Mouse (Mus musculus): ENCODE data around the gene Tomm20. TPM values are rescaled to one million over a fixed set of nuclear protein-coding genes. Genes with fewer than 3 reads are reported as not detected.
A peak's percentile ranks its signal among the peaks of the same experiment; 100 is the strongest.
"Not testable (repeated sequence)": the region's sequence is repeated elsewhere in the genome, so short reads cannot be mapped to it uniquely, and the experiment has no call there.

Gene Tomm20
- total RNA-seq, 2 experiments from 2014 or later, result 72.5 to 237 TPM

DNA sequence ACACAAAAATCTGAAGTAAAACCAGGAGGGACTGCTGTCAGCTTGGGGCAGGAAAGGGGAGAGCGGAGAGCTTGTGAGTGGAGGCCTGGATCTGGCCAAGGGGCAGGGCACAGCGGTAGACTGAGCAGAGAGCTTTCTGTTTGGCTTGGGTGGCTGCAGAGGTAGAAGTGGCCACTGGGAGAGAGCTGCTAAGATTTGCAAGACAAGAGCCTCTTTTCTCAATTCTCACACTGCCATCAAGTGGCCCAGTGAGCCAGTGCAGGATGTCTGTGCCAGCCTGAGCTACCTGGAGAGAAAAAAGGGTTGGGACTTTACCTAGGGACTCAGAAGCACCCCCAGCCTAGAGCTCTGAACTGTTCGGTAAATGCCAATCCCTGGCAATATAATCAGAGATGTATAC lies 24.8 kb downstream of the Tomm20 start:
- peak; percentile 85 for ATAC-seq (replicated peaks; ENCODE audit: poor library complexity, severe bottlenecking)

DNA sequence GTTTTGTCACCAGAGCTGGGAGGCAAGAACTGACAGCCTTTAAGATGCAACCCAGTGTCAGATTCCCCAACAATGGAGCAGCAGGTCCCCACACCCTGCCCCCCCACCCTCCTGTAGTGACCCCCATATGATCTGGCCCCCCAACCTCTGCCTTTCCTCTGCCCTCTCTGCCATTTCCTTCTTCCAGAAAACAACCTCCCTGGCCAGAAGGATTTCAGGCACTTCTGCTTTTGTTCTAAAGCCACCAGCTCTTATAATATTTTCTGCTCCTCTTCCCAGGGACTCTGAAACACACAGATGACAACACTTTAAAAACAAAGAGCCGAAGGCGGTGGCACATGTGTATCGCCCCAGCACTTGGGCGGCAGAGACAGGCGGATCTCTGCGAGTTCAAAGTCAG lies 25.3 kb downstream of the Tomm20 start:
- peak; percentile 45 for ATAC-seq (replicated peaks; ENCODE audit: poor library complexity, severe bottlenecking)

DNA sequence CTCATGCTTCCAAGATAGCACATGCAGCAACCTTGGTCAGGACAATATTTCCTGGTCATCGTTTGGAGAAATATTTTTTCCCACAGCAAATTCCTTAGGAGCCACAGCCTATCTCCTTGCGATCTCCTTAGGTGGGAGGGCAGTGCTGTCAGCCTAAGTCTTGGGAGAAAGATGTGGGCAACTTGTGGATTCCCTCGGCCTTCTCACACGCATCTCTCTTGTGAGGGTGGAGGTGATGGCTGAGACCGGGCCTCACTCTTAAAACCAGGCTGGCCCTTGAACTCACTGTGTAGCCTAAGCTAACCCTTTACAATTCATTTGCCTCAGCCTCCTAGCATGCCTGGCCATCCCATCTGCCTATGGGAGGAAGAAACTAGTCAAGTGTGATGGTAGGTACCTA lies 25.9 kb downstream of the Tomm20 start:
- no peak for ATAC-seq (replicated peaks; ENCODE audit: poor library complexity, severe bottlenecking)

DNA sequence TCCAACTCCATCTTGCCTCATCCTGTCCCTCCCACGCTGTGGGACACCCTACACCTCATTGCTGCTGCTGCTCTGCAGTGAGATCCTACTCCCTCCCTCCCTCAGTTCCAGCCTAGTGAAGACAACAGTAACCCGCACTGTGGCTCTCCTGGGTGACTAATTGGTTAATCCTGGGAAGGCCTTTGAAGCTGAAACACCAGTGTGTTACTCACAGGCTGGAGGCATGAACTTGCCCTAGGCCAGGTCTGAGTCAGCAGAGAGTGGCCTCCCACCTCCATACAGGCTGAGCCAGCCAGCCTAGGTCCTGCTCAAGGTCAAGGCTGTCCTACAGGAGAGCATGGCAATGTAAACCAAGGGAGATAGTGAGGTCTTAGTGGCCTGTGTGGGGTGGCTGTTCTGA lies 26.4 kb downstream of the Tomm20 start:
- ATAC-seq (replicated peaks; ENCODE audit: poor library complexity, severe bottlenecking), result no peak

DNA sequence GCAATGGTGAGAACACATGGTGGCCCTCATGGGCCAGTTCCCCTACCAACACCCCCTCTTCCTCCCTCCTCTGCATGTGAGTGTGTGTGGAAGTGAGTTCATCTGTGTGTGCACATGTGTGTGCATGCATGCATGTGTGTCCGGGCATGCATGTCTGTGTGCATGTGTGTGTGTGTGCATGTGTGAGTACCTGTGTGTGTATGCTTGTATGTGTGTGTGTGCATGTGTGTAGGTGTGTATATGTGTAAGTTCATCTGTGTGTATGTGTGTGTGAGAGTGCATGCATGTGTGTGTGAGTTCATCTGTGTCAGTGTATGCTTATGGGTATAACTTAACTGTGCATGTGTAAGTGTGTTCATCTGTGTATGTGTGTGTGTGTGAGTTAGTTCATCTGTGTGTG lies 27.3 kb downstream of the Tomm20 start:
- ATAC-seq (replicated peaks; ENCODE audit: poor library complexity, severe bottlenecking), result no peak

DNA sequence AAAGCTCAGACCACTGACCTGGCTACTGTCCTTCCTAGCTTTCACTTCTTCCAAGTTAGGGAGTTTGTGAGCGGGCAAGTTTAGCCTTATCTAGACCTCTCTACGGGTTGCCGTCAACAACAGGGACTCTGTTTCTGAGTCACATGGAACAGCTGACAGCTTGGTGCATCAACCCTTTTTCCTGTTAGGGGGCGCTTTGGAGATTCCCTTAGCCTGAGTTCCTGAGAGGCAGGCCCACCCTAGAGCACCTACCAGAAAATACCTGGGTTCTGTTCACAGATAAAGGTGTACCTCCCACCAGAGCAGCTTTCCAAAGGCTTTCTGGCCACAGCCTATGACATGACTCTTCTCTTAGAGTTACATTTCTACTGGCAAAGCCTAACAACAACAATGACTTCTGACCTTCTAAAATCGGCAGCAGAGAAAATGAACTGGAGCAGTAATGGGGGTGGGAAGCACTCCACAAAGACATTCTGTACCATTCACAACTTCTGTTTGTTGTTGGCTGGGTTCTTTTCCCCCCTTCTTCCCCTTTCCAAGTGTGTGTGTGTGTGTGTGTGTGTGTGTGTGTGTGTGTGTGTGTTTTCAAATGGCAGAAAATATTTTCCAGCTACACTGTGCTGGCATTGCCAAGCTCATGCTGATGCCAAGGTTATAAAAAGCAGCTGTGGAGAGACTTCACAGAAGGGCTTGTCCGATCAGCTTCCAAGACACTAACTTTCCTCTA lies 28.3 kb downstream of the Tomm20 start:
- ATAC-seq (replicated peaks; ENCODE audit: poor library complexity, severe bottlenecking), result no peak

DNA sequence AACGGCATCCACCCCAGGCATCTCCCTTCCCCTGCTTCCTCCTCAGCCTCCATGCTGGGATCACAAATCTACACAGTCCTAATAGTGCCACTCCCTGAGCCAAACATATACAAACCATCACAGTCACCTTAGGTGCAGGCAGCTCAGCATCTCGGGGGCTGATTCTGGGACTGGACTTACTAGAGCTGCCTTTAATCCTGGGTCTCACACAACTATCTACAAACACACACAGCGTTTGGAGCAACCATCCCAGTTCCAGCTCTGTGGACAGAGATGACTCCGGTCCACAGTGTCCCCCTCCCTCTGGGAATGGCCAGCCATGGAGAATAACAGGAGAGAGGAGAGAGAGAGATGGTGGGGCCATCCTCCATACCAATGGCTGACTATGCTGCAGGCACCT lies 29.0 kb downstream of the Tomm20 start:
- no peak for ATAC-seq (replicated peaks; ENCODE audit: poor library complexity, severe bottlenecking)

DNA sequence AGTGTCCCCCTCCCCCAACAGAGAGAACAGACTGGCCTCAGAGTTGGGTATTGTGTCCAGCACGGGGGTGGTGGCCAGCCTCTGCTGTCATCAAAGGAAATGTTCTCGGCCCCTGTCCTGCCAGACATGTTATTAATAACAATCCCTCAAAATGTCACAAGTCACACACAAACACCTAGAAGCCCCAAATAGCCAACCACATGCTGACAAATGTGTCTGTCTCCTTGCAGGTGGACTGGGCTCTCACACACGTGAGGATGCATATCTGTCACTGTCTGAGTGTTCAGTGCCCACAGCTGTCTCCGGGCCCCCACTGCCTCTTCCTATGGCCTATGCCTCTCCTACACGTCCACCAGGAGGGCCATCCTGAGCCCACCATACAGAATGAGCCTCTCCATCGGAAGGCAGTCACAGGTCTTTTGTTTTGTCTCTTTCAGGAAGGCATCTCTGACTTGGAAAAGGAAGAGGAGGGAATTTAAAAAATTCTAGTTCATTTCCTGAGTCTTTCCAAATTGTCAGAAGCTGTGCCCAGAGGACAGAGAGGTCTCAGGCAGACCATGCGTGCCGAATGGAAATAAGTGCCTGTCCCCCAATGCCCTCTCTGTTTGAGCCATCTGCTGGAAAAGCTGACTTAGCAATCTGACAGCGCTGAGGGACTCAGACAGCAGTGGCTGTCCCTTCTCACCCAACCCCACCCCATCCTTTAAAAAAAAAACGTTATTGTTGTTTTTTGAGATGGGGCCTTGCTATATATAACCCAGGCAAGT lies 30.9 kb downstream of the Tomm20 start:
- no peak for ATAC-seq (replicated peaks; ENCODE audit: poor library complexity, severe bottlenecking)

DNA sequence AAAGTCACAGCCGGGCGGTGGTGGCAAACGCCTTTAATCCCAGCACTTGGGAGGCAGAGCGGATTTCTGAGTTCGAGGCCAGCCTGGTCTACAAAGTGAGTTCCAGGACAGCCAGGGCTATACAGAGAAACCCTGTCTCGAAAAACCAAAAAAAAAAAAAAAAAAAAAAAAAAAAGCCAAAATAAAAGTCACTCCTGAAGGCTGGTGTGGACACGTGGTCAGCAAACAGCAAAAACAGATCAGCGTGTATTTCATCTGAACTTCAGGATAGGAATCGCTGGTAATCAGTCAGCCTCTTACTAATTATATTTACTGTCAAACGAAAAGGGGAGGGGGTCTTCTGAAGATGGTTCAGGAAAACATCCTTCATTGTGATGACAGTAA lies 31.5 kb downstream of the Tomm20 start:
- not testable (repeated sequence) for ATAC-seq (replicated peaks; ENCODE audit: poor library complexity, severe bottlenecking)

DNA sequence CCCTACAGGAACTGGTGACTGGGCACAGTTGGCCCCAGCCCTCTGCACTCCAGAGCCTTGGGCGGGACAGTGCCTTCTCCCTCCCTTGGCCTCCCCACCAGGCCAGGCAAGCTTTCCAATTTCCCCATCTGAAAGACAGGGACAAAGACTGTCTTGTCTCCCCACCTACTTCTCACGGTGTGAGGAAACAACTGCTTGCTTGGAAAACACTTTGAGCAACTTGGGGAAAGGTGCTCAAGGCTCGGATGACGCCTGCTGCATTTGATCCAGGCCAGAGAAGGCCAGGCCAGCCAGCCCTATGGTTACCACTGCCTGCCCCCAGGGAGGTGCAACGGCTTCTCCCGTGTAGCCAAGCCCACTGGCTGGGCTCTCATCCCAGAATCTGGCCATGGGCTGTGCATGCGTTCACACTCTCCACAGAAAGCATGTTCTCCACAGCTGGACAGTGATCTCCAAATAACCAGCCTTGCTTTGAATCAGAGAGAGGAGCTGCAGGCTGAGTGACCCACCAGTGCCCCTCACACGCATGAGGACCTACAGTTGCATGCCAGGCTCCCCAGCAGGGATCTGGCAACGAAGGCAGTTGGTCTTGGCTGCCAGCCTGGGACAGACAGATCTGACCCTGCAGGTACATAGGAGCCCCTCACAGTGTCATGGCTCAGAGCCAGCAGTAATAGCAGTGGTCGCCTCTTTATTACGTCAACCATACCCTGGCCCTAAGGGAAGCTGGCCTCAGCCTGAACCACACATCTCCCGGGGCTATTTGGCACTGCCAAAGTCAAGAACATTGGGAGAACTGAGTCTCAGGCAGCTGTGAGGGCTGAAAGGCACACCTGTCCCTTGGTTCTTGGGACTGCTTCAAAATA lies 32.2 kb downstream of the Tomm20 start:
- no peak for ATAC-seq (replicated peaks; ENCODE audit: poor library complexity, severe bottlenecking)

DNA sequence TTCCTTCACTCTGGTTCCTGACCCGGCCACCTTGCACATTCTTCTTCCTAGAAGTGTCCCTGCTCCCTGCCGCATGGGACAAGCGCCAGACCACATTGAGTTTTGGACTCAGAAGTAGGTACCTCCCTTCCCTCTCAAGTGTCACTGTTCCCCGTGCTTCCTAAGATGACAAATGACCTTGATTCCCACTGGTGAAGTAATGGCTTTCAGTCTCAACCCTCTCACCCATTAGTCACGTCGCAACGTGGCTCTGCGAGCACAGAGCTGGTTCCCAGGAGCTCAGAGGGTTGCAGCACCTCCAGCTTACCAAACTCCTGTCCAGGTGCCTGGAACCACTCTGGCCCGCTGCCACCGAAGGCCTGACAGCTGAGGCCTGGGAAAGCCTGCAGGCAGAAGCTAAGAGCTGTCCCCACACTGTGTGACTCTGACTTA lies 36.3 kb downstream of the Tomm20 start:
- ATAC-seq (replicated peaks; ENCODE audit: poor library complexity, severe bottlenecking), result peak; percentile 30

DNA sequence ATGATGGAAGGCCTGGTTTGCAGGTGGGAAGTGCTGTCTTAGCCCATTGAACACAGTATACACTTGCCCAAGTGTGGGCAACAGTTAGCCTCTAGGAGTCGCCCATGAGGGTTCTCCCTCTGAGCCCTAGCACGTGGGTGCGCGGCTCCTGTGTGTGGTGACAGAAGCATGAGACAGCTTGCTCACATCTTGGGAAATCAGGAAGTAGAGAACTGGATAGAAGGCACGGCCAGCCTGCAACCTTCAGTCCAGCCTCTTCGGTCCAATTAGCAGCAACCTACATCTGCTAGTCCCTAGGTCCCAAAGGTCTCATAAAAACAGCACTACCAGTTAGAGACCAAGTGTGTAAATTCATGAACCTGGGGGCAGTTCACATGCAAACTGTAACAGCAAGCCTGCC lies 36.8 kb downstream of the Tomm20 start:
- ATAC-seq (replicated peaks; ENCODE audit: poor library complexity, severe bottlenecking), result peak; percentile 94

DNA sequence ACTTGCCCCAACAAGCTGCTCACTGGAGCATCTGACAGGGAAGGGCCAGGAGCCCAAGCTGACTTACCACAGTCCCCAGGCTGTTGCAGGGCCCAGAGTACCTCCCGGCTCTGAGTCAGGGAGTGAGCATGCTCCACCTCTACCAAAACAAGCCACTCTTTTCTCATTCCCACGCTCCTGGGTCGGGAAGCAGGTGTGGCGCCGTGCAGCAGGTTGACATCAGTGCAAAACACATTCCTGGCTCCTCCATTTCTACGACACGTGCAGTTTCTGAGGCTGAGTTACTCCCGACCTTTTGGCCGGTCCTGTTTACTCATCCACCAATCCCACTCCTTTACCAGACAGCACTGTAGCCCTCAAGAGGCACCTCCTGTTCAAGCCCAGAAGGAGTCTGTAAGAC lies 37.7 kb downstream of the Tomm20 start:
- no peak for ATAC-seq (replicated peaks; ENCODE audit: poor library complexity, severe bottlenecking)

DNA sequence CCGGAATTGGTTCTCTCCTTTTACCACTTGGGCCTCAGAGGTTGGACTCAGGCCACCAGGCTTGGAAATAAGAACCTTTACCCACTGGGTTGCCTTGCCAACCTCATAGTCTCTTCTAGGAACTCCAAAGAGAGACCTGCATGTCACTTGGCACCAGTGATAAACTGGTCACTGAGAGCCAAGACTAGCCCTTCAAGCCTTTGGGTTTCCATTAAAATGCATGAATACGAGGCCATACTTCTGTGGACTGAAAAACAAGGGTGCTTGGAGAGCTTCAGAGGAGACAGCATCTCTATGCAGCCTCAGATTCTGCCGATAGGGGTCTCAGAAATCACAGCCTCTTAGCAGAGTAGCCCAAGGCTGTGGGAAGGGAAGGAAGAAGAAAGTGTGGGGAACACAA lies 38.3 kb downstream of the Tomm20 start:
- ATAC-seq (replicated peaks; ENCODE audit: poor library complexity, severe bottlenecking), result no peak

DNA sequence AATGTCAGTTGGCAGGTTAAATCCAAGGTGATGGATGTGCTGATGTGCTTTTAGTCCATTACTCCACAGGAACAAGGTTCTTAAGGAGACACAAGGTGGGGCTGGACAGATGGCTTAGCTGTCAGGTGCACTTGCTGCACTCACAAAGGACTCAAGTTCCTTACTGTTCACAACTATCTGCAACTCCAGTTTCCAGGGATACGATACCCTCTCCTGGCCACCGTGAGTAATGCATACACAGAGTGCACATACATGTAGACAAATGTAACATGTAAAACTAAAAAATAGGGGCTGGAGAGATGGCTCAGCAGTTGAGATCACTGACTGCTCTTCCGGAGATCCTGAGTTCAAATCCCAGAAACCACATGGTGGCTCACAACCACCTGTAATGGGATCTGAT lies 40.3 kb downstream of the Tomm20 start:
- no peak for ATAC-seq (replicated peaks; ENCODE audit: poor library complexity, severe bottlenecking)

DNA sequence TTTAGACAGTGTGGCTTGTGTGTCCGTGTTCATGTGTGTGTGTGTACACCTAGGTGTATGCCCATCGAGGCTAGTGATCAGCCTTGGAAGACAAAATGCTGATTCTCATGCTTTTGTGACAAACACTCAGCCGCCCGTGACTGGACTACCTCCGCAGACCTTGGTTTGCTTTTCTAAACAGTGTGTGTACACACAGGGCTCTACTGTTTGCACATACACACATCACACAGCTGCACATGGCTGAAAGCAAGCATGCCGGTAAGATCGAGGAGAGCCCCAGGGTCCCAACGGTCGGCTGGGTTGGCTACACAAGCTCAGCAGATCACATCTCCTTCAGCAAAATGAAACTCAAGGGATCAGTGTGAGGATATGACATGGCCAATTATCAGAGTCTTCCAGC lies 41.7 kb downstream of the Tomm20 start:
- ATAC-seq (replicated peaks; ENCODE audit: poor library complexity, severe bottlenecking), result no peak

DNA sequence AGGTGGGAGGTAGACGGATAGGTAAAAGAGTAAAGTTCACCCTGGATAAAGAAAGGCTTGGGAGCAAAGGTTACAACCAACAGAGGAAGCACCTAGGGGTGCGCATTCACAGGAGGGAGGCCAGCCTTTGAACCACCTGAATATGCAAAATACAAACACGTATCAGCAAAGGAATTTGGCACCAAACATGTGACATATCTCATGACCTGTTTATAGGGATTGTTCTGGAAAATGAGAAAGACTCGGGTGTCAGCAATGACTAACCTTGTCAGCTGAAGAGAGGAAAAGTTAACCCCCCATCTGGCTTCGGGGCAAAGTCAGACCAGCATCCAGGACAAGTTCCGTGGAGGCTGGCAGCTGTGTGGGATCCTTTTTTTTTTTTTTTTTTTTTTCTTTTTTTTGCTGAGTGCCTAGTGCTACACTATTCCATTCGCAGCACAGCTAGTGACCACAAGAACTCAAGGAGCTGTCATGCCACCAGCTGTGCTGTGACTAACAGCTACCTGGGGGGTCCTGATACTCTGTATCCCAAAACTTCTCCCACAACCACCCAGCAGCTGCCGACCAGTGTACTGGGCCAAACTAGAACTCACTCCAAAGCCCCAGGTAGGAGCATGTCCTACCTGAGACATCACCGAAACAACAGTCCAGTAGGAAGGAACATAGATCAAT lies 42.3 kb downstream of the Tomm20 start:
- no peak for ATAC-seq (replicated peaks; ENCODE audit: poor library complexity, severe bottlenecking)

DNA sequence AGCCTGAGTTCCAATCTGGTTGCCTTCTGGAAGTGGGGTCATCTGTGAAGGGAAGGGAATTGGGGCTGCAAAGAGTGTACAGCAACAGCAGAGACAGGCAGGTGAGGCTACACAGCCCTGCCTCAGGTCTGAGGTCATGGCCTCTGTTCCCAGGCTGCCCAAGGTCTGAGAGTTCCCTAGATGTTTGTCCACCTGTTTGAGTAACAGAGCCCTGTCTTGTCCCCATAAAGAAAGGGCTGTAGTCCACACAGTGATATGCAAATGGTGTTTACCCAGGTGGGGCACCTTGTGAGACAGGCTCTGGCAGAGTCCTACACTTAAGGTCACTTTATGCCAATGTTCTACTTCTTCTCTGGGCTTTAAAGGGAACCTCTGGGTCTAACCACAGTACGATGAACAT lies 44.0 kb downstream of the Tomm20 start:
- no peak for ATAC-seq (replicated peaks; ENCODE audit: poor library complexity, severe bottlenecking)

DNA sequence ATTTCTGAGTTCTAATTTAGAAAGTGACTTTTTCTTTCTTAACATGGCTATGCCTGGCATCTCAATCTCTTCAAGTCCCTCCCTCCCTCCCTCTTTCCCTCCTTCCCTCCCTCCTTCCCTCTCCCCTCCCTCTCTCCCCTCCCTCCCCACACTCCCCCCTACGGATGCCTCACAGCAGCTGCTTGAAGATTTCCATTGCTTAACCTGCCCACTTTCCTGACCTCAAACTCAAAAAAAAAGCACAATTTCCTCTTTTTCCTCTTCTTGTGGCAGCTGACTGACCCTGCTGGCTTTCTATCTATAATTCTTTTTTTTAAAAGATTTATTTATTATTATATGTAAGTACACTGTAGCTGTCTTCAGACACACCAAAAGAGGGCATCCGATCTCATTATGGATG lies 44.6 kb downstream of the Tomm20 start:
- ATAC-seq (replicated peaks; ENCODE audit: poor library complexity, severe bottlenecking), result peak; percentile 85

DNA sequence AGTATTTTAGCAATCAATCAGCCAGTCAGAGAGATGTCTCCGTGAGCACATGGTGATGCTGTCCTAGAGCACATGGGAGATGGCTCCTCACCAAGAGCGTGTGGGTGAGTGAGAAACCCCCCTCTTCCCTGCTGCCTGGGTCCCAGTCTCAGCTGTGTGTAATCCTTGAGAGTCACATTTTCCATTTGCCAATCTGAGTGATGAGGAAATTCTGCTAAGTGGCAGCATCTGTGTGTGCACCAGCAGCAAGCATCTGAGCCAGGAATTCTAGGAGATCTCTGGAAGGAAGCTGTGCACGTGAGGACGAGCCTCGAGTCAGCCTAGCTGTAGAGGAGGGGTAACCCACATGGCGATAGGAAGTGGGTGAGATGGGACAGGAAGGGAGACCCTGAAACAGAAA lies 50.5 kb downstream of the Tomm20 start:
- peak; percentile 61 for ATAC-seq (replicated peaks; ENCODE audit: poor library complexity, severe bottlenecking)

DNA sequence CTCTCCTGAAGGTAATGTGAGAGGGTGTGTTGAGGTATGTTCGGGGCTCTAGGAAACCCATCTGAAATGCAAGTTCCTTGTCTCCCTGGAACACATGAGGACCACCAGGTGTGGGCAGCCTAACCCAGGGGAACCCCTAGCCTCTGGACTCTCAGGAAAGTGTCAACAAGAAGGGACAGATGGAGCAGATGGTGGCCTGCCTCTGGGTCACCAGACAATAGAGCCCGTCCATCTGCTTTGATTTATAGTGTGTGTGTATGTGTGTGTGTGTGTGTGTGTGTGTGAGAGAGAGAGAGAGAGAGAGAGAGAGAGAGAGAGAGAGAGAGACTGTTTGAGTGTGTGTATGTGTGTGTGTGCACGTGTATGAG lies 58.0 kb downstream of the Tomm20 start:
- ATAC-seq (replicated peaks; ENCODE audit: poor library complexity, severe bottlenecking), result no peak
